Mouse (Mus musculus): ENCODE measurements around the gene Ldah.

- no peak for TF ChIP-seq CTCF (IDR thresholded peaks at IDR 0.05; ENCODE audit: extremely low read depth, insufficient read length, insufficient replicate concordance, low read depth, low read length)
- no peak for TF ChIP-seq POLR2A (IDR thresholded peaks at IDR 0.05; ENCODE audit: low read depth, low read length)
Measured at GRCm38 (mm10) chr12:8301841-8302431, 94.0 kb downstream of the Ldah start, which contains the start of gene Gdf7.
